Mouse (Mus musculus) neural tube, embryonic 14.5 days (tissue): ENCODE measurements around the gene Kdm6b. TPM values are rescaled to one million over a fixed set of nuclear protein-coding genes. Genes with fewer than 3 reads are reported as not detected.
A peak's percentile ranks its signal among the peaks of the same experiment; 100 is the strongest.

Experiments used
- ATAC-seq: fragments of 200-750 bp; cut with Nextera tagmentation; 2 replicates; pipeline ENCODE4 v1.8.0; 2017; ENCODE audit warnings: low read depth, mild to moderate bottlenecking, moderate TSS enrichment, moderate library complexity
- H3K27ac ChIP-seq: fragments of 300-500 bp; sonication (generic); 2 replicates; pipeline ENCODE4 v1.5.1; 2014; ENCODE audit warnings: low read depth, mild to moderate bottlenecking, control low read depth, low read length, moderate library complexity, mixed read lengths
- H3K27me3 ChIP-seq: fragments of 300-500 bp; sonication (generic); 2 replicates; pipeline ENCODE4 v1.6.1; 2014; ENCODE audit warnings: low read length; ENCODE audit not compliant: control insufficient read depth, insufficient read depth
- H3K36me3 ChIP-seq: fragments of 300-500 bp; sonication (generic); 2 replicates; pipeline ENCODE4 v1.6.1; 2014; ENCODE audit warnings: low read length, mixed read lengths; ENCODE audit not compliant: control insufficient read depth, insufficient read depth
- H3K4me1 ChIP-seq: fragments of 300-500 bp; sonication (generic); 2 replicates; pipeline ENCODE4 v1.6.1; 2014; ENCODE audit warnings: low read length; ENCODE audit not compliant: control insufficient read depth, insufficient read depth
- H3K4me2 ChIP-seq: fragments of 300-500 bp; sonication (generic); 2 replicates; pipeline ENCODE4 v1.6.1; 2014; ENCODE audit warnings: mild to moderate bottlenecking, low read depth, low read length, control low read depth
- H3K4me3 ChIP-seq: fragments of 300-500 bp; sonication (generic); 2 replicates; pipeline ENCODE4 v1.5.1; 2014; ENCODE audit warnings: low read depth, low read length, control low read depth, mixed read lengths
- H3K9ac ChIP-seq: fragments of 300-500 bp; sonication (generic); replicated peaks from 2 replicates; pipeline ENCODE4 v1.6.1; 2014; ENCODE audit warnings: low read depth, mild to moderate bottlenecking, control low read depth, low read length, mixed read lengths
- H3K9me3 ChIP-seq: fragments of 300-500 bp; sonication (generic); 2 replicates; pipeline ENCODE4 v1.6.1; 2016; ENCODE audit warnings: low read length; ENCODE audit not compliant: control insufficient read depth
- WGBS: fragments of 180-500 bp; shearing (Covaris S2); extraction: QIAGEN DNeasy Blood & Tissue Kit; methylation state at CpG from one replicate; pipeline ENCODE4 v1.1.7; 2014; 5-methylcytosine and 5-hydroxymethylcytosine counted together
- polyA plus RNA-seq: library from polyadenylated mRNA; unstranded; fragments of >200 nt; fragmentation: Nextera tagmentation; extraction: Ambion mirVana; gene quantifications from 2 replicates; pipeline ENCODE4 v1.2.1, GENCODE M21; 2014

The Kdm6b gene
- polyA plus RNA-seq, 1 experiment from 2014 or later, result 37.5 TPM

GRCm38 (mm10) chr11:69416509-69416908, 3.0 kb upstream of the Kdm6b start:
- Histone ChIP-seq H3K27me3 (peaks cover 3% of the 10 kb centered on the region; the same call in 1 of the 2 replicates), H3K9ac (peak overlapping the region; percentile 99), H3K4me2 (peak overlapping the region; percentile 99), H3K4me3 (peak overlapping the region; percentile 83), H3K27ac (peak overlapping the region; percentile 99), H3K9me3 (no peaks in the 10 kb centered on the region), H3K36me3 (peaks cover 6% of the 10 kb centered on the region; the same call in 1 of the 2 replicates), H3K4me1 (peaks cover 65% of the 10 kb centered on the region)
- 1% methylated on average over 4 of the region's 4 CpGs for WGBS
- ATAC-seq, result no peak

GRCm38 (mm10) chr11:69415668-69416451, 2.4 kb upstream of the Kdm6b start:
- Histone ChIP-seq H3K27me3 (no peaks in the 10 kb centered on the region), H3K27ac (peak overlapping the region; percentile 99), H3K4me1 (peaks cover 66% of the 10 kb centered on the region), H3K4me2 (peak overlapping the region; percentile 99), H3K4me3 (peak overlapping the region; percentile 83), H3K9ac (peak overlapping the region; percentile 99), H3K36me3 (peaks cover 6% of the 10 kb centered on the region; the same call in 1 of the 2 replicates), H3K9me3 (no peaks in the 10 kb centered on the region)
- no peak for ATAC-seq
- WGBS, result under 1% methylated on average over 17 of the region's 25 CpGs

- H3K4me1 ChIP-seq, result peaks cover 63% of the 10 kb centered on the region
Observed at GRCm38 (mm10) chr11:69415327-69415667, 1.8 kb upstream of the Kdm6b start.

GRCm38 (mm10) chr11:69414421-69415326, 1.2 kb upstream of the Kdm6b start:
- Histone ChIP-seq H3K9me3 (no peaks in the 10 kb centered on the region), H3K4me3 (peak overlapping the region; percentile 83), H3K9ac (peak overlapping the region; percentile 99), H3K27me3 (no peaks in the 10 kb centered on the region), H3K27ac (peak overlapping the region; percentile 99), H3K36me3 (peaks cover 6% of the 10 kb centered on the region; the same call in 1 of the 2 replicates), H3K4me1 (peaks cover 57% of the 10 kb centered on the region), H3K4me2 (peak overlapping the region; percentile 99)
- no peak for ATAC-seq
- 8% methylated on average over 4 of the region's 4 CpGs for WGBS

More at GRCm38 (mm10) chr11:69415327-69415667, 1.8 kb upstream of the Kdm6b start:
- H3K4me2 ChIP-seq, result peak overlapping the region; percentile 99
- H3K36me3 ChIP-seq, result peaks cover 6% of the 10 kb centered on the region; the same call in 1 of the 2 replicates
- peak; percentile 14 for ATAC-seq
- no peaks in the 10 kb centered on the region for H3K9me3 ChIP-seq
- no peaks in the 10 kb centered on the region for H3K27me3 ChIP-seq
- H3K4me3 ChIP-seq, result peak overlapping the region; percentile 83
- peak overlapping the region; percentile 99 for H3K9ac ChIP-seq
- H3K27ac ChIP-seq, result peak overlapping the region; percentile 99
- WGBS, result 0% methylated on average over 3 of the region's 3 CpGs

- H3K27me3 ChIP-seq, result no peaks in the 10 kb centered on the region
- no peak for ATAC-seq
- H3K9me3 ChIP-seq, result no peaks in the 10 kb centered on the region
- peak overlapping the region; percentile 99 for H3K4me2 ChIP-seq
- peaks cover 53% of the 10 kb centered on the region for H3K4me1 ChIP-seq
- 67% methylated on average over 7 of the region's 7 CpGs for WGBS
- H3K9ac ChIP-seq, result no peak overlapping the region; the same call in 1 of the 2 replicates
- no peak overlapping the region for H3K27ac ChIP-seq
- peaks cover 13% of the 10 kb centered on the region; the same call in 1 of the 2 replicates for H3K36me3 ChIP-seq
- H3K4me3 ChIP-seq, result peak overlapping the region; percentile 83
Observed at GRCm38 (mm10) chr11:69412548-69412947, 927 bp downstream of the Kdm6b start.

- Histone ChIP-seq H3K4me1 (peaks cover 47% of the 10 kb centered on the region), H3K9me3 (no peaks in the 10 kb centered on the region), H3K27ac (peak overlapping the region; percentile 91), H3K36me3 (peaks cover 21% of the 10 kb centered on the region), H3K9ac (peak overlapping the region; percentile 87), H3K4me3 (peak overlapping the region; percentile 83), H3K27me3 (no peaks in the 10 kb centered on the region), H3K4me2 (peak overlapping the region; percentile 99)
- WGBS, result 1% methylated on average over 36 of the region's 39 CpGs
- no peak for ATAC-seq
Observed at GRCm38 (mm10) chr11:69411538-69412203, 1.8 kb downstream of the Kdm6b start.

GRCm38 (mm10) chr11:69411073-69411535, 2.4 kb downstream of the Kdm6b start:
- Histone ChIP-seq H3K4me2 (peak overlapping the region; percentile 99), H3K36me3 (peaks cover 27% of the 10 kb centered on the region), H3K4me1 (peaks cover 45% of the 10 kb centered on the region), H3K9ac (peak overlapping the region; percentile 87), H3K27me3 (no peaks in the 10 kb centered on the region), H3K9me3 (no peaks in the 10 kb centered on the region), H3K27ac (peak overlapping the region; percentile 91), H3K4me3 (peak overlapping the region; percentile 83)
- 0% methylated on average over 26 of the region's 26 CpGs for WGBS
- peak; percentile 41 for ATAC-seq

GRCm38 (mm10) chr11:69410310-69411072, 3.0 kb downstream of the Kdm6b start:
- peaks cover 33% of the 10 kb centered on the region for H3K36me3 ChIP-seq
- peak; percentile 7 for ATAC-seq
- H3K27ac ChIP-seq, result peak overlapping the region; percentile 91
- no peaks in the 10 kb centered on the region for H3K27me3 ChIP-seq
- peaks cover 45% of the 10 kb centered on the region for H3K4me1 ChIP-seq
- peak overlapping the region; percentile 99 for H3K4me2 ChIP-seq
- WGBS, result under 1% methylated on average over 41 of the region's 41 CpGs
- H3K4me3 ChIP-seq, result peak overlapping the region; percentile 83
- H3K9me3 ChIP-seq, result no peaks in the 10 kb centered on the region
- peak overlapping the region; percentile 87 for H3K9ac ChIP-seq
